Mouse (Mus musculus) forebrain, postnatal 0 days (tissue): ENCODE results near the gene Anxa4. TPM values are rescaled to one million over a fixed set of nuclear protein-coding genes. Genes with fewer than 3 reads are reported as not detected.

ENCODE experiments used
- ATAC-seq: fragments of 200-750 bp; cut with Nextera tagmentation; 2 replicates; pipeline ENCODE4 v1.8.0; 2017; ENCODE audit warnings: mild to moderate bottlenecking, moderate library complexity
- DNase-seq: peaks from one replicate; pipeline ENCODE4 v3.0.0-alpha.2; 2015
- H3K27ac ChIP-seq: fragments of 300-500 bp; sonication (generic); 2 replicates; pipeline ENCODE4 v1.5.1; 2014; ENCODE audit warnings: low read depth, mild to moderate bottlenecking, antibody characterized with exemption, low read length, moderate library complexity, mixed read lengths
- H3K27me3 ChIP-seq: fragments of 300-500 bp; sonication (generic); 2 replicates; pipeline ENCODE4 v1.6.1; 2014; ENCODE audit warnings: mild to moderate bottlenecking, low read length, mixed read lengths; ENCODE audit not compliant: insufficient read depth
- H3K36me3 ChIP-seq: fragments of 300-500 bp; sonication (generic); 2 replicates; pipeline ENCODE4 v1.6.1; 2014; ENCODE audit warnings: mild to moderate bottlenecking, moderate library complexity; ENCODE audit not compliant: insufficient read depth
- H3K4me1 ChIP-seq: fragments of 300-500 bp; sonication (generic); 2 replicates; pipeline ENCODE4 v1.6.1; 2014; ENCODE audit warnings: antibody characterized with exemption; ENCODE audit not compliant: insufficient read depth
- H3K4me2 ChIP-seq: fragments of 300-500 bp; sonication (generic); 2 replicates; pipeline ENCODE4 v1.6.1; 2014; ENCODE audit warnings: low read depth, mild to moderate bottlenecking, moderate library complexity
- H3K4me3 ChIP-seq: fragments of 300-500 bp; sonication (generic); 2 replicates; pipeline ENCODE4 v1.5.1; 2014; ENCODE audit warnings: low read depth, low read length, mixed read lengths
- H3K9ac ChIP-seq: fragments of 300-500 bp; sonication (generic); 2 replicates; pipeline ENCODE4 v1.6.1; 2014; ENCODE audit warnings: mild to moderate bottlenecking
- H3K9me3 ChIP-seq: fragments of 300-500 bp; sonication (generic); 2 replicates; pipeline ENCODE4 v1.6.1; 2016; ENCODE audit warnings: low read length
- CTCF ChIP-seq: sonication (generic); IDR thresholded peaks from 2 replicates; pipeline ENCODE4 v1.5.1; 2016; ENCODE audit warnings: antibody characterized with exemption, control low read depth, low read depth
- WGBS: fragments of 180-500 bp; shearing (Covaris S2); extraction: QIAGEN DNeasy Blood & Tissue Kit; methylation state at CpG from one replicate; pipeline ENCODE4 v1.1.7; 2014; 5-methylcytosine and 5-hydroxymethylcytosine counted together
- polyA plus RNA-seq: library from polyadenylated mRNA; unstranded; fragments of >200 nt; fragmentation: Nextera tagmentation; extraction: Ambion mirVana; gene quantifications from 2 replicates; pipeline ENCODE4 v1.2.1, GENCODE M21; 2015
- total RNA-seq: library from RNA; depleted of rRNA; stranded (reverse); fragments of >200 nt; gene quantifications from 2 replicates; pipeline ENCODE4 v1.2.3, GENCODE M21; 2014

Gene Anxa4
- total and polyA plus RNA-seq, 2 experiments from 2014 or later: 4.0 to 5.8 TPM

GRCm38 (mm10) chr6:86786545-86786944 is 6.8 kb downstream of the Anxa4 start:
- no peak for DNase-seq
- Histone ChIP-seq H3K27ac (no peak overlapping the region), H3K36me3 (no peaks in the 10 kb centered on the region), H3K9me3 (no peaks in the 10 kb centered on the region), H3K27me3 (no peaks in the 10 kb centered on the region; the same call in 1 of the 2 replicates), H3K9ac (no peak overlapping the region), H3K4me2 (no peak overlapping the region), H3K4me3 (no peak overlapping the region), H3K4me1 (no peaks in the 10 kb centered on the region)
- ATAC-seq: no peak
- TF ChIP-seq CTCF: no peak
- 95% methylated on average over 3 of the region's 3 CpGs for WGBS

- no peak for ATAC-seq
- TF ChIP-seq CTCF: no peak
- Histone ChIP-seq H3K4me1 (no peaks in the 10 kb centered on the region), H3K27ac (no peak overlapping the region), H3K4me3 (no peak overlapping the region), H3K9me3 (no peaks in the 10 kb centered on the region), H3K9ac (no peak overlapping the region), H3K27me3 (no peaks in the 10 kb centered on the region; the same call in 1 of the 2 replicates), H3K36me3 (no peaks in the 10 kb centered on the region), H3K4me2 (no peak overlapping the region)
- no peak for DNase-seq
- WGBS: 84% methylated on average over 3 of the region's 3 CpGs
These were observed 8.6 kb downstream of the Anxa4 start for GRCm38 (mm10) chr6:86784739-86785138.

- Histone ChIP-seq H3K4me2 (no peak overlapping the region), H3K9ac (no peak overlapping the region), H3K4me1 (no peaks in the 10 kb centered on the region), H3K4me3 (no peak overlapping the region), H3K27me3 (no peaks in the 10 kb centered on the region; the same call in 1 of the 2 replicates), H3K9me3 (no peaks in the 10 kb centered on the region), H3K27ac (no peak overlapping the region), H3K36me3 (no peaks in the 10 kb centered on the region)
- no peak for TF ChIP-seq CTCF
- 96% methylated on average over 2 of the region's 3 CpGs for WGBS
- DNase-seq (no peak), ATAC-seq (no peak)
These were observed 11.0 kb downstream of the Anxa4 start for GRCm38 (mm10) chr6:86782342-86782741.

GRCm38 (mm10) chr6:86781361-86781957 is 11.9 kb downstream of the Anxa4 start:
- 28% methylated on average over 2 of the region's 2 CpGs for WGBS
- DNase-seq (no peak), ATAC-seq (no peak)
- no peak overlapping the region for H3K9ac ChIP-seq
- no peaks in the 10 kb centered on the region for H3K36me3 ChIP-seq
- TF ChIP-seq CTCF: no peak
- no peaks in the 10 kb centered on the region for H3K4me1 ChIP-seq
- H3K4me3 ChIP-seq: no peak overlapping the region
- no peaks in the 10 kb centered on the region for H3K9me3 ChIP-seq
- no peak overlapping the region for H3K4me2 ChIP-seq
- H3K27me3 ChIP-seq: no peaks in the 10 kb centered on the region; the same call in 1 of the 2 replicates
- H3K27ac ChIP-seq: no peak overlapping the region

GRCm38 (mm10) chr6:86778910-86779594 is 14.3 kb downstream of the Anxa4 start:
- no peaks in the 10 kb centered on the region for H3K9me3 ChIP-seq
- H3K36me3 ChIP-seq: no peaks in the 10 kb centered on the region
- no peak for DNase-seq
- no peak overlapping the region for H3K4me3 ChIP-seq
- no peak overlapping the region for H3K27ac ChIP-seq
- H3K4me2 ChIP-seq: no peak overlapping the region
- no peak for ATAC-seq
- no peaks in the 10 kb centered on the region; the same call in 1 of the 2 replicates for H3K27me3 ChIP-seq
- H3K4me1 ChIP-seq: no peaks in the 10 kb centered on the region
- TF ChIP-seq CTCF: no peak
- 89% methylated on average over 10 of the region's 10 CpGs for WGBS
- no peak overlapping the region for H3K9ac ChIP-seq

GRCm38 (mm10) chr6:86777181-86777580 is 16.2 kb downstream of the Anxa4 start:
- Histone ChIP-seq H3K27ac (no peak overlapping the region), H3K9ac (no peak overlapping the region), H3K27me3 (no peaks in the 10 kb centered on the region; the same call in 1 of the 2 replicates), H3K36me3 (no peaks in the 10 kb centered on the region), H3K4me1 (no peaks in the 10 kb centered on the region), H3K4me3 (no peak overlapping the region), H3K9me3 (no peaks in the 10 kb centered on the region), H3K4me2 (no peak overlapping the region)
- TF ChIP-seq CTCF: no peak
- WGBS: 77% methylated on average over 3 of the region's 3 CpGs
- no peak for ATAC-seq
- DNase-seq: no peak

- H3K36me3 ChIP-seq: no peaks in the 10 kb centered on the region
- H3K9me3 ChIP-seq: no peaks in the 10 kb centered on the region
- H3K27me3 ChIP-seq: no peaks in the 10 kb centered on the region; the same call in 1 of the 2 replicates
- no peak overlapping the region for H3K9ac ChIP-seq
- no peak for ATAC-seq
- DNase-seq: peak; percentile 39
- no peak overlapping the region for H3K27ac ChIP-seq
- no peaks in the 10 kb centered on the region for H3K4me1 ChIP-seq
- 59% methylated on average over 4 of the region's 4 CpGs for WGBS
- no peak overlapping the region for H3K4me2 ChIP-seq
- no peak overlapping the region for H3K4me3 ChIP-seq
- peak; percentile 40; the same call in 1 of the 2 replicates for TF ChIP-seq CTCF
These were observed 16.7 kb downstream of the Anxa4 start for GRCm38 (mm10) chr6:86776706-86777071.
